In the genomic region with DNA sequence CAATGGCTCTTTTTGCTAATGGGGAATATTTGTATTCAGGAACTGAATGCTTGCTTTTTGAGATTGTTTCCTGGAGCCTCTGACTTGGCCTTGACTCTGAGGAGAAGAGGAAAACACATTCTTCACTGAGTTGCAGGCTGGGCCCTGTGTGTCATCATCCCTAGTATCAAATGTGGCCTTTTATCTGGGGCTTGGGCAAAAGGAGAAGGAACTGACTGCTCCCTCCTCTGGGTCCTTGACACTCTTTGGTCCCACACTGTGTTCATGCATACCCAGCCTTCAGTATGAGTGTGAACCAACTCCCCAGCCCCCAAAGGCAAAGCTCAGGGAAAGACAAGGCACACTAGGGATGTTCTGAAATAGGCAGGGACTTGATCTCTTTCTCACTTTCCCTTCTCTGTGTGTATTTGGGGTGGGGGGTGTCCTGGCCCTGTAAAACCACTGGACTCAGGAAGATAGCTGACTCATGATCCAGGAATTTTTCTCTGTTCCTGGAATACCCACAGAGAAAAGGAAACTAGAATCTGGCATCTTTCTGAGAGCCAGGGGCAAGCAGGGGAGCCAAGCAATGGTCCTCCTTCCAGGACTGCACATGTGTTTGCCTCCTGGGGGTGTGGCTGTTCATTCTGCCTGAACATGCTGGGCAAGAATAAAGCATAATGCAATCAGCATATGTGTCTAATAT, we compare ENCODE assay signal across 12 mouse cellular contexts.
"Had no signal": no experiment of that assay in that cellular context is flagged by ENCODE, and none has a peak within 500 bp of the region (broad histone marks: within the 10 kb centered on the region; RNA-seq: fewer than 3 reads in every experiment).

No protein-coding gene starts in this region.

- H3K4me1 ChIP-seq: limb, embryonic 13.5 days; liver, embryonic 12.5 days; midbrain, embryonic 10.5 days; neural tube, embryonic 12.5 days had no signal

- H3K4me3 ChIP-seq: limb, embryonic 13.5 days; liver, embryonic 12.5 days; midbrain, embryonic 10.5 days; neural tube, embryonic 12.5 days; stomach, embryonic 15.5 days had no signal

- H3K27ac ChIP-seq: limb, embryonic 13.5 days; liver, embryonic 12.5 days; midbrain, embryonic 10.5 days; neural tube, embryonic 12.5 days; stomach, embryonic 15.5 days had no signal

- H3K27me3 ChIP-seq: limb, embryonic 13.5 days; liver, embryonic 12.5 days; neural tube, embryonic 12.5 days; stomach, embryonic 15.5 days had no signal

- DNase-seq: kidney, adult 8-10 months; kidney, postnatal 25 days; lung, embryonic 14.5 days; lung, postnatal 10 days; lung, postnatal 4 days; midbrain, embryonic 14.5 days; thymus, postnatal 36 days had no signal

- H3K36me3 ChIP-seq: limb, embryonic 13.5 days; liver, embryonic 12.5 days; midbrain, embryonic 10.5 days; neural tube, embryonic 12.5 days; stomach, embryonic 15.5 days had no signal
